Mouse (Mus musculus) forebrain, embryonic 12.5 days (tissue): ENCODE measurements around the gene Dnajc7. TPM values are rescaled to one million over a fixed set of nuclear protein-coding genes. Genes with fewer than 3 reads are reported as not detected.
"Not testable (repeated sequence)": the region's sequence is repeated elsewhere in the genome, so short reads cannot be mapped to it uniquely, and the experiment has no call there.

Experiments used
- ATAC-seq: fragments of 200-750 bp; cut with Nextera tagmentation; 2 replicates; pipeline ENCODE4 v1.8.0; 2017; ENCODE audit warnings: moderate TSS enrichment; ENCODE audit not compliant: low FRiP score
- H3K27ac ChIP-seq: fragments of 300-500 bp; sonication (generic); 2 replicates; pipeline ENCODE4 v1.5.1; 2016; ENCODE audit warnings: mild to moderate bottlenecking
- H3K27me3 ChIP-seq: fragments of 300-500 bp; sonication (generic); 2 replicates; pipeline ENCODE4 v1.6.1; 2016; ENCODE audit warnings: mild to moderate bottlenecking
- H3K36me3 ChIP-seq: fragments of 300-500 bp; sonication (generic); replicated peaks from 2 replicates; pipeline ENCODE4 v1.6.1; 2016; ENCODE audit warnings: mild to moderate bottlenecking
- H3K4me1 ChIP-seq: fragments of 300-500 bp; sonication (generic); 2 replicates; pipeline ENCODE4 v1.6.1; 2016
- H3K4me2 ChIP-seq: fragments of 300-500 bp; sonication (generic); 2 replicates; pipeline ENCODE4 v1.6.1; 2016; ENCODE audit warnings: mild to moderate bottlenecking, moderate library complexity
- H3K4me3 ChIP-seq: fragments of 300-500 bp; sonication (generic); replicated peaks from 2 replicates; pipeline ENCODE4 v1.5.1; 2016; ENCODE audit warnings: mild to moderate bottlenecking
- H3K9ac ChIP-seq: fragments of 300-500 bp; sonication (generic); 2 replicates; pipeline ENCODE4 v1.6.1; 2016; ENCODE audit warnings: mild to moderate bottlenecking
- H3K9me3 ChIP-seq: fragments of 300-500 bp; sonication (generic); 2 replicates; pipeline ENCODE4 v1.6.1; 2016
- WGBS: fragments of 180-500 bp; shearing (Covaris S2); methylation state at CpG from one replicate; pipeline ENCODE4 v1.1.7; 2016; 5-methylcytosine and 5-hydroxymethylcytosine counted together
- polyA plus RNA-seq: library from polyadenylated mRNA; unstranded; fragments of >200 nt; fragmentation: Nextera tagmentation; extraction: Ambion mirVana; gene quantifications from 2 replicates; pipeline ENCODE4 v1.2.1, GENCODE M21; 2016

Dnajc7 gene
- polyA plus RNA-seq, 1 experiment from 2014 or later, result 299 TPM

DNA sequence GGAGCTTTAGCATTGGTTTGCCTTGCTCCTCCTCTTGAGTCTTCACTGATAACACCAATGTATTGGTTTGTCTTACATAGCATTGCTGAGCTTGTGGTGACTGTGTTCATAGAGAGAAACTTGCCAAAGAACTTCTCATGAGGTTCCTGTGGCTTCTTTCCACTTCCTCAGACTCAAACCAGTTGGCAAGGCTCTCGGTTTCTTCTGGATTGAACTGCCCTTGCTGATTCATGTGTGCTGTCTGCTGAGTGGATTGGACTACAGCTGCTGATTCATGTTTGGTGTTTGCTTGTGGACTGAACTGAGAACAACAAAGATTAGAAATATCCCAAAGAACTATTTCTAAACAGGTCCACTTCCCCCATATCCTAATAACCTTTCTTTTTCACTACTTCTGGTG lies 84.0 kb downstream of the Dnajc7 start:
- ATAC-seq, result no peak
- 91% methylated on average over 1 of the region's 1 CpGs for WGBS
- Histone ChIP-seq H3K36me3 (no peaks in the 10 kb centered on the region), H3K27ac (no peak overlapping the region), H3K4me3 (no peak overlapping the region), H3K27me3 (peaks cover 48% of the 10 kb centered on the region; the same call in 1 of the 2 replicates), H3K9ac (no peak overlapping the region), H3K4me2 (no peak overlapping the region), H3K9me3 (no peaks in the 10 kb centered on the region), H3K4me1 (no peaks in the 10 kb centered on the region)

DNA sequence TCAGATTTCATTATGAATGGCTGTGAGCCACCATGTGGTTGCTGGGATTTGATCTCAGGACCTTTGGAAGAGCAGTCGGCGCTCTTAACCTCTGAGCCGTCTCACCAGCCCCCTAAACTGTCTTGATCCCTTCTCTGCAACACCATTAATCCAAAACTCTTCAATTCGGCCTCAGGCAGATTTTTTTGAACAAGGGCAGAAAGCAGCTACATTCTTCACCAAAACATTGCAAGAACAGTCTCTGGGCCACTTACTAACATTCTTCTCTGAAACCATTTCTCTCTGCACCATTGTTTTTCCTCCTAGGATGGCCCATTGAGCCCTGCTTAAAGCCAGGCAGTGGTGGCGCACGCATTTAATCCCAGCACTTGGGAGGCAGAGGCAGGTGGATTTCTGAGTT lies 85.1 kb downstream of the Dnajc7 start:
- not testable (repeated sequence) for H3K36me3 ChIP-seq, H3K27ac ChIP-seq, H3K4me2 ChIP-seq, ATAC-seq, H3K9me3 ChIP-seq, H3K9ac ChIP-seq, H3K4me3 ChIP-seq, H3K4me1 ChIP-seq
- H3K27me3 ChIP-seq, result peaks cover 45% of the 10 kb centered on the region; the same call in 1 of the 2 replicates
- WGBS, result 85% methylated on average over 6 of the region's 6 CpGs

DNA sequence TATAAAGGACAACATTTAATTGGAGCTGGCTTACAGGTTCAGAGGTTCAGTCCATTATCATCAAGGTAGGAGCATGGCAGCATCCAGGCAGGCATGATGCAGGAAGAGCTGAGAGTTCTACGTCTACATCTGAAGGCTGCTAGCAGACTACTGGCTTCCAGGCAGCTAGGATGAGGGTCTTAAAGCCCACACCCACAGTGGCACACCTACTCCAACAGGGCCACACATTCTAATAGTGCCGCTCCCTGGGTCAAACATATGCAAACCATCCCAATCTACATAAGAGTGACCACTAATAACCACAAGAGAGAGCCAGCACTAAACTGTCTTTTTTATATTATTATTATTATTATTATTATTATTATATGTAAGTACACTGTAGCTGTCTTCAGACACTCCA lies 85.6 kb downstream of the Dnajc7 start:
- H3K9me3 ChIP-seq, H3K9ac ChIP-seq: not testable (repeated sequence)
- 70% methylated on average over 2 of the region's 2 CpGs for WGBS

DNA sequence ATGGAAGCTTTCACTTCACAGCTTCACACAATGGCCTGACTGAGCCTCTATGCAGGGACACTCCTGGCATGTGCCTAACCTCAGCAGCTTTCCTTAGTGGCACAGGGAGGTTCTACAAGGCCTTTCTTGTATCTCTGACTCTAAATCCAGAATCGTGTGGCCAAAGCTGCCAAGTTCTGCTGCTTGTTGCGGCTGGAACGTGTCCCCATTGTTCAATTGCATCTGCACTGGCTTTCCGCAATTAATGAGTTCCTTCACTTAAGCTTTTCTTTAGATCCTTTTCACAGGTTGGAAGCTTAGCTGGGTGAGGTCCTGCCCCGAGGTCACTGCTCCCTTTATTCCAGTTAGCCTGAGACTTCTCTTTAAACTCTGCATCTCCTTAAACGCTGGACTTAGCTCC lies 86.1 kb downstream of the Dnajc7 start:
- WGBS, result 9% methylated on average over 6 of the region's 6 CpGs
- Histone ChIP-seq H3K27ac (no peak overlapping the region), H3K9ac (no peak overlapping the region), H3K4me2 (no peak overlapping the region), H3K27me3 (peaks cover 45% of the 10 kb centered on the region; the same call in 1 of the 2 replicates), H3K9me3 (no peaks in the 10 kb centered on the region), H3K36me3 (no peaks in the 10 kb centered on the region), H3K4me3 (no peak overlapping the region), H3K4me1 (no peaks in the 10 kb centered on the region)
- ATAC-seq, result no peak

More for the DNA sequence above, 85.6 kb downstream of the Dnajc7 start:
- not testable (repeated sequence) for H3K27ac ChIP-seq, H3K4me1 ChIP-seq, ATAC-seq, H3K4me3 ChIP-seq, H3K4me2 ChIP-seq, H3K36me3 ChIP-seq
- H3K27me3 ChIP-seq, result peaks cover 45% of the 10 kb centered on the region; the same call in 1 of the 2 replicates

Other genes starting within 250 kb of the Dnajc7 start
- gene Jup, start 222.4 kb downstream of the Dnajc7 start, polyA plus RNA-seq, result 37.6 and 40.5 TPM in 2 replicates
- gene P3h4, start 205.3 kb downstream of the Dnajc7 start, polyA plus RNA-seq, result 15.9 and 18.9 TPM in 2 replicates
- 27.0 and 32.1 TPM in 2 replicates for gene Fkbp10, start 204.5 kb downstream of the Dnajc7 start, polyA plus RNA-seq
- 106 and 111 TPM in 2 replicates for gene Nt5c3b, start 178.4 kb downstream of the Dnajc7 start, polyA plus RNA-seq
- 0.51 and 0.74 TPM in 2 replicates for gene Klhl10, start 178.3 kb downstream of the Dnajc7 start, polyA plus RNA-seq
- 13.9 and 16.7 TPM in 2 replicates for gene Klhl11, start 147.4 kb downstream of the Dnajc7 start, polyA plus RNA-seq
- 320 and 356 TPM in 2 replicates for gene Acly, start 92.2 kb downstream of the Dnajc7 start, polyA plus RNA-seq
- gene Ttc25, start 74.6 kb downstream of the Dnajc7 start, polyA plus RNA-seq, result 2.1 and 2.6 TPM in 2 replicates
- gene Cnp, start 45.3 kb downstream of the Dnajc7 start, polyA plus RNA-seq, result 19.4 and 23.4 TPM in 2 replicates
- gene Nkiras2, start 924 bp downstream of the Dnajc7 start, polyA plus RNA-seq, result 87.1 and 90.2 TPM in 2 replicates
- 0.12 and 0.61 TPM in 2 replicates for gene Zfp385c, start 72.3 kb upstream of the Dnajc7 start, polyA plus RNA-seq
- 2.1 and 2.6 TPM in 2 replicates for gene Dhx58, start 84.1 kb upstream of the Dnajc7 start, polyA plus RNA-seq
- 65.2 and 65.7 TPM in 2 replicates for gene Kat2a, start 92.3 kb upstream of the Dnajc7 start, polyA plus RNA-seq
- gene Hspb9, start 93.7 kb upstream of the Dnajc7 start, polyA plus RNA-seq, result 0.52 TPM in 1 of 2 replicates, not detected in the other
- gene Rab5c, start 118.0 kb upstream of the Dnajc7 start, polyA plus RNA-seq, result 18.2 and 25.2 TPM in 2 replicates
- gene Kcnh4, start 139.8 kb upstream of the Dnajc7 start, polyA plus RNA-seq, result 4.4 and 4.7 TPM in 2 replicates
- 0.36 TPM in 1 of 2 replicates, not detected in the other for gene Hcrt, start 142.8 kb upstream of the Dnajc7 start, polyA plus RNA-seq
- 3.1 and 3.3 TPM in 2 replicates for gene Ghdc, start 150.8 kb upstream of the Dnajc7 start, polyA plus RNA-seq
- gene Stat5b, start 230.6 kb upstream of the Dnajc7 start, polyA plus RNA-seq, result 16.6 and 17.3 TPM in 2 replicates
- 1.2 and 1.8 TPM in 2 replicates for gene Stat5a, start 239.2 kb upstream of the Dnajc7 start, polyA plus RNA-seq